Mouse (Mus musculus): ENCODE data around the gene Oas1d. TPM values are rescaled to one million over a fixed set of nuclear protein-coding genes. Genes with fewer than 3 reads are reported as not detected.
"Not testable (repeated sequence)": the region's sequence is repeated elsewhere in the genome, so short reads cannot be mapped to it uniquely, and the experiment has no call there.

Oas1d gene
- polyA plus RNA-seq, 1 experiment from 2014 or later: not detected

DNA sequence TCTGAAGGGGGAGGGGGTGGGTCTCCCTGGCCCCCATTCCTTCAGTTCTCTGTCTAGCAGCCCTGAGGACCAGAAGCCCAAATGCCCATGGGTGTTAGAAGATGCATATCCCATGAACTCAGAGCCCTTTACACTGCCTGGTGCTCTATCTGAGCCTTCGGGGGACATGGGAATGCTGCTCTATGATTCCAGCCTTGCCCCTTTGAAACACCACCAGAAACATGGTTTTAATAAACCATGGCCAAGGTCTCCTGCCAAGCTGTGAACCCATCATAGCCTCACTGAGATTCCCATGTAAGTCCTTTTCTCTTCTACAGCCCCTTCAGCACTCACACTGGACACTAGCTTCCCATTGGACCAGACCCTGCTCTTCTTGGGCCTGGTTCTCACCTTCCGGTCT lies 24.3 kb upstream of the Oas1d start:
- 80% methylated on average over 2 of the region's 2 CpGs for WGBS
- no peak for DNase-seq (ENCODE audit: low spot score)
- Histone ChIP-seq H3K4me3 (no peak overlapping the region), H3K27me3 (replicated peaks; ENCODE audit: low read depth, poor library complexity, severe bottlenecking) (no peaks in the 10 kb centered on the region), H3K4me1 (no peaks in the 10 kb centered on the region; the same call in 1 of the 2 replicates), H3K36me3 (replicated peaks) (no peaks in the 10 kb centered on the region), H3K9me3 (no peaks in the 10 kb centered on the region), H3K27ac (replicated peaks) (no peak overlapping the region)

DNA sequence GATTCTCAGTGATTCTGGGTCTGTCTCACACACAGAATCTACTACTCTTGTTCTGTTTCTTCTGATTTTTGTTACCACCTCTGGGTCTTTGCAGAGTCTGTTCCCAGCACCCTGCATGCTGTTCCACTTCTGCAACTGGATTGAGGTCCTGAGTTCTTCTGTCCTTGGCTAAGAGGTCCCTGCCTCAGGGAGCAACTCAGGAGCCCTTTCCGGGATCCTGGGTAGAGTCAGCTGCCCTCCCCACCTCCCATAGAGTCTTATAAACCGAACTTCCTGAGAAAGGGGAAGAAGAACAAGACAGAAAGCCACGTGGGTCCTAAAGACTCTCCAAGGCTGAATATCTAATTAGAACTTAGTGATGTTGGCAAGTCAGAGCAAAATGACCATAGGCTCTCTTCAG lies 23.3 kb upstream of the Oas1d start:
- 58% methylated on average over 3 of the region's 3 CpGs for WGBS
- Histone ChIP-seq H3K36me3 (replicated peaks) (no peaks in the 10 kb centered on the region), H3K27ac (replicated peaks) (no peak overlapping the region), H3K4me3 (no peak overlapping the region), H3K9me3 (no peaks in the 10 kb centered on the region), H3K4me1 (no peaks in the 10 kb centered on the region; the same call in 1 of the 2 replicates), H3K27me3 (replicated peaks; ENCODE audit: low read depth, poor library complexity, severe bottlenecking) (no peaks in the 10 kb centered on the region)
- DNase-seq (ENCODE audit: low spot score): no peak

- 64% methylated on average over 2 of the region's 2 CpGs for WGBS
- not testable (repeated sequence) for H3K4me1 ChIP-seq; H3K27me3 ChIP-seq (replicated peaks; ENCODE audit: low read depth, poor library complexity, severe bottlenecking); H3K36me3 ChIP-seq (replicated peaks); H3K9me3 ChIP-seq; DNase-seq (ENCODE audit: low spot score); H3K27ac ChIP-seq (replicated peaks); H3K4me3 ChIP-seq
Observed at GRCm38 (mm10) chr5:120891566-120892242, 22.6 kb upstream of the Oas1d start.

- no peaks in the 10 kb centered on the region for H3K27me3 ChIP-seq (replicated peaks; ENCODE audit: low read depth, poor library complexity, severe bottlenecking)
- WGBS: 43% methylated on average over 2 of the region's 2 CpGs
- no peak for DNase-seq (ENCODE audit: low spot score)
- no peaks in the 10 kb centered on the region for H3K36me3 ChIP-seq (replicated peaks)
- no peak overlapping the region for H3K27ac ChIP-seq (replicated peaks)
- no peaks in the 10 kb centered on the region; the same call in 1 of the 2 replicates for H3K4me1 ChIP-seq
- H3K4me3 ChIP-seq: no peak overlapping the region
- no peaks in the 10 kb centered on the region for H3K9me3 ChIP-seq
Observed at GRCm38 (mm10) chr5:120892243-120892660, 22.1 kb upstream of the Oas1d start.

- WGBS: 92% methylated on average over 4 of the region's 4 CpGs
- not testable (repeated sequence) for H3K36me3 ChIP-seq (replicated peaks); H3K27me3 ChIP-seq (replicated peaks; ENCODE audit: low read depth, poor library complexity, severe bottlenecking); H3K9me3 ChIP-seq; H3K4me3 ChIP-seq; DNase-seq (ENCODE audit: low spot score); H3K27ac ChIP-seq (replicated peaks); H3K4me1 ChIP-seq
Observed at GRCm38 (mm10) chr5:120893866-120894265, 20.5 kb upstream of the Oas1d start.

DNA sequence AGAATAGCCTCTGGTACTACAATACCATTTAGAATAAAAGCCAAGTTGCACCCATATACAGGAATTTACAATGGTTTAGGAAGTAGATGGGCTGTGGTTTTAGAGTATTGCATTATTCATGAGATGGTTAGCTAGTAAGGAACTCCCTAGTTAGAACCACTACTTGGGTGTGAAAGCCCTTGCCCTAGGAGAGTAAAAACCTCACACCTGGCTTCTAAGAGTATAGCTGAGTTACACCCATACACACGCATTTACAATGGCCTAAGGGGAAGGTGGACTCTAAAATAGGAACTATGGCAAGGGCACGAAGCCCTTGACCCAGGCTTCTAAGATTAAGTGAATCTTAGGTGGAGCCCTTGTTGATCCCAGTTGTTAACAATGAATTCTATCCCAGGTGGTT lies 19.6 kb upstream of the Oas1d start:
- not testable (repeated sequence) for H3K4me3 ChIP-seq; H3K27me3 ChIP-seq (replicated peaks; ENCODE audit: low read depth, poor library complexity, severe bottlenecking); DNase-seq (ENCODE audit: low spot score); H3K27ac ChIP-seq (replicated peaks); H3K4me1 ChIP-seq; H3K9me3 ChIP-seq; H3K36me3 ChIP-seq (replicated peaks)
- 71% methylated on average over 2 of the region's 2 CpGs for WGBS

DNA sequence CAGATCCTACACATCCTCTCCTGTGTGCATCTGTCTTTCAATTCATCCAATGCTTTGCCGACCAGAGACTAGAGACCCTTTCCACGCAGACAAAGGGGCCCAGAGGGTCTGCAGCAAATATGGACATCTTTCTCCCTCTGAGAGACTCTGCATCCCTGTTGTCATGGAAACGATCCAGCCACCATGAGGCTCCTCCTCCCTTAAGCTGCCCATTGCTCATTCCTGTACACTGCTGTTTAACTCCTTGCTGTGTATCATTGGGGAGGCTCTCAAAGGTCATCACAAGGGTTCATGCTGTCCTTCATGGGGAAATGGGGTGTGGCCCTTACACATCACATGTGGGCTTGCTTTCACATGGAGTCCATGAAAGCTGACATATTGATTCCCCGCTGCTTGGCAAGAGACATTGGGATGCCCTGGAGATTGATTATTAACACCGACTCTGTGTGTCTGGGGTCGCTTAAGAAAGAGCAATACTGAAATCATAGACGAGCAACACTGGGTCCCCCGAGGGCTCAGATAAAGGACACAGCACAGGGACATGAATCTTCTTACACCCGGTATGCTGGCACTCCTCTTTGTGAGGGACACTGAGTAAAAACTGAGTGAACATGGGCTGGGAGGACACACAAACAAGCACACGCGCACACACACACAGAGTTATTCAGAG lies 19.0 kb upstream of the Oas1d start:
- no peak overlapping the region for H3K27ac ChIP-seq (replicated peaks)
- H3K9me3 ChIP-seq: no peaks in the 10 kb centered on the region
- H3K4me1 ChIP-seq: no peaks in the 10 kb centered on the region
- H3K36me3 ChIP-seq (replicated peaks): no peaks in the 10 kb centered on the region
- no peaks in the 10 kb centered on the region for H3K27me3 ChIP-seq (replicated peaks; ENCODE audit: low read depth, poor library complexity, severe bottlenecking)
- WGBS: 90% methylated on average over 11 of the region's 11 CpGs
- no peak overlapping the region for H3K4me3 ChIP-seq
- DNase-seq (ENCODE audit: low spot score): no peak

DNA sequence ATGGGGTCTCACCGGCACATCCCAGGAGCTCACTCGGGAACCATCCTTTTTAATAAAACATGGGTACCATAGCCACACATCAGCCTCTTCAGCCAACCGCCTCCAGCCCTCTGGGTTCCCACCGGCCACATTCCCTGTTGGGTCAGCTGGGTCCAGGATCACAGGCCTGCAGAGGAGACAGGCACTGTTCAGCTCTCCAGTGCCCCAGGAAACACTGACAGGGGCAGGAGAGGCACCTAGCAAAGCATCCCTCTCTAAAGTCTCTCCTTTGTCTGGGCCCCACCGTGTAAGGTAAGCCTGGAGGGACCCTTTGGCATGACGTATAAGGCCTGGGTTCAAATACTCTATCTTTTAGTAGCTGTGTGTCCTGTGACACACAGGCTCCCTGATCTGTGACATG lies 16.0 kb upstream of the Oas1d start:
- no peak for DNase-seq (ENCODE audit: low spot score)
- H3K9me3 ChIP-seq: no peaks in the 10 kb centered on the region
- no peaks in the 10 kb centered on the region for H3K36me3 ChIP-seq (replicated peaks)
- no peaks in the 10 kb centered on the region for H3K27me3 ChIP-seq (replicated peaks; ENCODE audit: low read depth, poor library complexity, severe bottlenecking)
- H3K4me1 ChIP-seq: no peaks in the 10 kb centered on the region
- 88% methylated on average over 6 of the region's 6 CpGs for WGBS
- no peak overlapping the region for H3K4me3 ChIP-seq
- H3K27ac ChIP-seq (replicated peaks): no peak overlapping the region

DNA sequence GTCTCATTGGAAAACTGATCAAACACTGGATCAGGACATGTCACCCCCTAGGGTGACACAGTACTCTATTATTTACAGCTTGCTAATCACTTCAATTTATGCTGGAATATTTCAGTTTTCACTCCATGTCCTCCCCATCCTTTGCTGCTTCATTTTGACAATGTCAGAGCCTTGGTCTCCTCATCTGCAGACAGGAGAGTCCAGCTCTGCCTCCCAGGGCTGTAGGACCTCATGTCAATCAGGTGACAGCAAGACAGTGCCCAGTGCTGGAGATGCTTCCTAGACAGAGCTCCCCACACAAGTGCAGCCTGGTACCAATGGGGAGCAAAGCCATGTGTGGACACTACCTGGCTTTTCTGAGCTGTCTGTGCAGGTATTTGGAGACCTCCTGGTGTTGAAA lies 15.6 kb upstream of the Oas1d start:
- no peaks in the 10 kb centered on the region for H3K27me3 ChIP-seq (replicated peaks; ENCODE audit: low read depth, poor library complexity, severe bottlenecking)
- H3K36me3 ChIP-seq (replicated peaks): no peaks in the 10 kb centered on the region
- H3K9me3 ChIP-seq: no peaks in the 10 kb centered on the region
- H3K27ac ChIP-seq (replicated peaks): no peak overlapping the region
- no peak for DNase-seq (ENCODE audit: low spot score)
- no peak overlapping the region for H3K4me3 ChIP-seq
- no peaks in the 10 kb centered on the region for H3K4me1 ChIP-seq

DNA sequence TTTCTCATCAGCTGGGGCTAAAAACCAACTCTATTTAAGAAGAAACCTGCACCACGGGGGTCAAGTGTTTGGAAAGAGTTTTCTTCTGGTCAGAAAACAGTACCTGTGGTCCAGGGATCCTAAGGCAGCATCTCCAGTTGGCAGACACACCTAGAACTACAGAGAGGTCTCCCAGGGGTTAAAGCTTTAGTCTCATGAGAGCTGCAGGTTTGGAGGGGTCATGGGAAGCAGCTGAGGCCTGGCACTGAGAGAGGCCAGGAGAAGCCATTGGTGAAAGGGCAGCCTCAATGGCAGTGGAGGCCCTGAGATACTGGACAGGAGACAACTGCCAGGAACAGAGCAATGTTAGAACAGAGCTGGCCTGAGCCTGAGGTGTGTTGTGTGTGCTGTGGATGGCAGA lies 13.7 kb upstream of the Oas1d start:
- Histone ChIP-seq H3K9me3 (no peaks in the 10 kb centered on the region), H3K4me1 (no peaks in the 10 kb centered on the region), H3K36me3 (replicated peaks) (no peaks in the 10 kb centered on the region), H3K27ac (replicated peaks) (no peak overlapping the region), H3K4me3 (no peak overlapping the region), H3K27me3 (replicated peaks; ENCODE audit: low read depth, poor library complexity, severe bottlenecking) (no peaks in the 10 kb centered on the region)
- DNase-seq (ENCODE audit: low spot score): no peak
- WGBS: 60% methylated on average over 1 of the region's 1 CpGs

- Histone ChIP-seq H3K4me1 (peaks cover 3% of the 10 kb centered on the region; the same call in 1 of the 2 replicates), H3K4me3 (no peak overlapping the region), H3K27ac (replicated peaks) (no peak overlapping the region), H3K36me3 (replicated peaks) (no peaks in the 10 kb centered on the region), H3K9me3 (no peaks in the 10 kb centered on the region), H3K27me3 (replicated peaks; ENCODE audit: low read depth, poor library complexity, severe bottlenecking) (no peaks in the 10 kb centered on the region)
- no peak for DNase-seq (ENCODE audit: low spot score)
- WGBS: 93% methylated on average over 5 of the region's 5 CpGs
Observed at GRCm38 (mm10) chr5:120902056-120902455, 12.3 kb upstream of the Oas1d start.

DNA sequence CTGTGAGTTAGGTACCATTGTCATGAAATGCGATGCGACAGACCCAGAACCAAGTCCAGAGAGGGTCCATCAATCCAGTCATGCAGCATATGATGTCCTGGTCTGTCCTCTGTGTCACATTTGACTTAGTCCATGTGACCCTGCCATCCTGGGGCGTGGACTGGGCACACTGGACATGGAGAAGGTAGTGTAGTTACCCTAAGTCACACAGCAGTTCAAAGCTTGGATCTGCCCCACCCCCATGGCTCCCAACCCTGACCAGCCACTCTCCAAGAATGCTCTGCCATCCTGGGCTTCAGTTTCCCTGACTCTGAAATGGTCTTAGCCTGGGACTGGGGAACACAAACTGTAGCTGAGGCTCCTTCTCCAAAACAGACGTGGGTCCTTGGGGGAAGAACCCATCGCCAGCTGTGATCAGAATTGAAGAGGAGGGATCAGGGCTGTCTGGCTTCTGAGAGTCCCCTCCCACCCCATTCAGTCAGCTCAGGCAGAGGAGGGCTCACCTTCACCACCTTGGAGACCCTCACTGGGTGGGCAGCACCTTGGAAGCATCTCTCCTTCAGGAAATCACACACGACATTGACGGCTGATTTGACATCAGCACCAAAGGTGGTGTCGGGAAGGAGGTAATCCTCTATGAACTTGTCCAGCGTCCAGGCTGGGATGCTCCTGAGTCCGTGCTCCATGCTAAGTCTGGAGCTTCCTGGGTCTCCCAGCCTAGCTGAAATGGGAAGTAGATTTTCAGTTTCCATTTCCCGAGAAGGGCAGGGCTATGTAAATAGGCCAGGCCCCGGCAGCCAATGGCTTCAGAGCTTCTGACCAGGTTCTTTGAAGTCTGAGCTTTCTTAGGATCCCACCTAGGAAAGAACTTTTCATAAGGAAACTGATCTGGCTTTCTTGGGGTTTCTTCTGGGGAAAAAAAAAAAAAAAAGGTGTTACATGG lies 7.3 kb upstream of the Oas1d start, which contains the start of gene Oas1a:
Gene Oas1a, minus strand, starts transcription at position 731 of the 943 bp plus-strand sequence.
- 34% methylated on average over 10 of the region's 12 CpGs for WGBS
- H3K4me1 ChIP-seq; H3K27ac ChIP-seq (replicated peaks); H3K9me3 ChIP-seq; DNase-seq (ENCODE audit: low spot score); H3K4me3 ChIP-seq; H3K27me3 ChIP-seq (replicated peaks; ENCODE audit: low read depth, poor library complexity, severe bottlenecking); H3K36me3 ChIP-seq (replicated peaks): not testable (repeated sequence)
